9 mouse cellular contexts compared by ENCODE assay signal in the genomic region with DNA sequence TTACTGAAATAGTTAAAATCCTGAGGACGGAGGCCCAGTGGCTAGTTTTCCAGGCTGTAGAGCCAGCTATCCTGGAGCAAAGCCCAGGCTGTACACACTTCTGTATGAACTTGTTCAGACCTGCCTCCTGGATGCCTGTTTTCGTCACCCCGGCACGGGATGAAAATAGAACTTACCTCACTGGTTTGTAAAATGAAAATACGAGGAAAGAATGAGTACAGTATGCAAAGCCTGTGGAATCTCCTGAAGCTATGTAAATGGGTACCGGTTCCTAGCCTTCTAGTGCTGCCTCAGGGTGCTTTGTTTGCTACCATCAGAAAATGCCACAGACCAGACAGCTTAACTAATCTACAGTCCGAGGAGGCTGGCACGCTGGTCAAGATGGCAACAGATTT.
DNase-seq lines count a peak whose midpoint lies in the region; ATAC-seq and TF ChIP-seq lines count a peak whose summit lies in the region.
"Had no signal": no experiment of that assay in that cellular context is flagged by ENCODE, and none has a peak within 500 bp of the region (broad histone marks: within the 10 kb centered on the region; RNA-seq: fewer than 3 reads in every experiment).

No protein-coding gene starts in this region.

- ATAC-seq in heart, embryonic 13.5 days (ENCODE audit: extremely low read depth, insufficient number of reproducible peaks, low FRiP score, low TSS enrichment), result peak; percentile 58; the same call in 1 of the 2 replicates
- peak; percentile 94 for ATAC-seq in lung, postnatal 0 days
- no peak for ATAC-seq in hindbrain, embryonic 13.5 days (ENCODE audit: low FRiP score)

- H3K4me1 ChIP-seq in heart, embryonic 13.5 days, result peaks cover 24% of the 10 kb centered on the region
- H3K4me1 ChIP-seq in lung, postnatal 0 days (ENCODE audit: insufficient read depth, low read depth, low read length), result no peaks in the 10 kb centered on the region
- H3K4me1 ChIP-seq in hindbrain, embryonic 13.5 days (replicated peaks), result no peaks in the 10 kb centered on the region
- H3K4me1 ChIP-seq: midbrain, embryonic 12.5 days had no signal

- H3K9ac ChIP-seq in heart, embryonic 13.5 days, result peak overlapping the region; percentile 68
- no peak overlapping the region for H3K9ac ChIP-seq in lung, postnatal 0 days (replicated peaks; ENCODE audit: low read depth)
- H3K9ac ChIP-seq in hindbrain, embryonic 13.5 days, result no peak overlapping the region
- H3K9ac ChIP-seq: midbrain, embryonic 12.5 days had no signal

- H3K36me3 ChIP-seq in heart, embryonic 13.5 days, result no peaks in the 10 kb centered on the region
- no peaks in the 10 kb centered on the region for H3K36me3 ChIP-seq in lung, postnatal 0 days (ENCODE audit: insufficient read depth, low read length)
- H3K36me3 ChIP-seq in hindbrain, embryonic 13.5 days, result no peaks in the 10 kb centered on the region
- H3K36me3 ChIP-seq: midbrain, embryonic 12.5 days had no signal

- no peaks in the 10 kb centered on the region for H3K27me3 ChIP-seq in heart, embryonic 13.5 days (replicated peaks)
- no peaks in the 10 kb centered on the region for H3K27me3 ChIP-seq in lung, postnatal 0 days (replicated peaks; ENCODE audit: insufficient read depth, low read length)
- no peaks in the 10 kb centered on the region for H3K27me3 ChIP-seq in hindbrain, embryonic 13.5 days
- H3K27me3 ChIP-seq: midbrain, embryonic 12.5 days had no signal

- WGBS in heart, embryonic 13.5 days, result 10% methylated on average over 8 of the region's 8 CpGs
- WGBS in lung, postnatal 0 days, result 32% methylated on average over 8 of the region's 8 CpGs
- WGBS in hindbrain, embryonic 13.5 days, result 66% methylated on average over 8 of the region's 8 CpGs

- no peaks in the 10 kb centered on the region for H3K9me3 ChIP-seq in heart, embryonic 13.5 days
- no peaks in the 10 kb centered on the region for H3K9me3 ChIP-seq in lung, postnatal 0 days (ENCODE audit: low read length)
- no peaks in the 10 kb centered on the region for H3K9me3 ChIP-seq in hindbrain, embryonic 13.5 days
- H3K9me3 ChIP-seq: midbrain, embryonic 12.5 days had no signal

- H3K27ac ChIP-seq in heart, embryonic 13.5 days (replicated peaks), result peak overlapping the region; percentile 92
- H3K27ac ChIP-seq in lung, postnatal 0 days (ENCODE audit: low read length), result peak overlapping the region; percentile 23; the same call in 1 of the 2 replicates
- H3K27ac ChIP-seq in hindbrain, embryonic 13.5 days, result no peak overlapping the region
- H3K27ac ChIP-seq: midbrain, embryonic 12.5 days had no signal

- H3K4me2 ChIP-seq in heart, embryonic 13.5 days, result peak overlapping the region; percentile 61
- peak overlapping the region; percentile 32; the same call in 1 of the 2 replicates for H3K4me2 ChIP-seq in lung, postnatal 0 days (replicated peaks; ENCODE audit: low read depth, low read length)
- H3K4me2 ChIP-seq in hindbrain, embryonic 13.5 days, result no peak overlapping the region
- H3K4me2 ChIP-seq: midbrain, embryonic 12.5 days had no signal

- TF ChIP-seq EP300 in lung, postnatal 0 days (IDR thresholded peaks at IDR 0.05), result no peak

- DNase-seq in embryo, embryonic 9.5 days (ENCODE audit: extremely low spot score), result peak; percentile 18
- DNase-seq in embryo, embryonic 10.5 days (ENCODE audit: low spot score), result no peak
- peak; percentile 14 for DNase-seq in brain, adult 2 months (ENCODE audit: low read depth, low spot score)
- DNase-seq in lung, postnatal 0 days (ENCODE audit: low spot score), result peak; percentile 85
- DNase-seq in thymus, postnatal 36 days, result no peak
- DNase-seq in layer of hippocampus, postnatal 14 days (ENCODE audit: low spot score in 2 of 2), result no peak

- peak overlapping the region; percentile 32 for H3K4me3 ChIP-seq in heart, embryonic 13.5 days
- H3K4me3 ChIP-seq in lung, postnatal 0 days (ENCODE audit: low read depth, low read length), result no peak overlapping the region
- no peak overlapping the region for H3K4me3 ChIP-seq in hindbrain, embryonic 13.5 days
- H3K4me3 ChIP-seq: midbrain, embryonic 12.5 days had no signal

- no peak for TF ChIP-seq CTCF in lung, postnatal 0 days (IDR thresholded peaks at IDR 0.05)

Comparison
In these comparisons a context has a peak if more than half of its experiments do, and no peak if none do; other contexts are left out.
1. DNase-seq: peak in embryo, embryonic 9.5 days (single experiment), brain, adult 2 months (single experiment) and lung, postnatal 0 days (single experiment); none in embryo, embryonic 10.5 days (single experiment), thymus, postnatal 36 days (0 of 2) and layer of hippocampus, postnatal 14 days (0 of 2).